Mouse (Mus musculus): Measurements from ENCODE around the gene Pvr.

The Pvr gene

DNA sequence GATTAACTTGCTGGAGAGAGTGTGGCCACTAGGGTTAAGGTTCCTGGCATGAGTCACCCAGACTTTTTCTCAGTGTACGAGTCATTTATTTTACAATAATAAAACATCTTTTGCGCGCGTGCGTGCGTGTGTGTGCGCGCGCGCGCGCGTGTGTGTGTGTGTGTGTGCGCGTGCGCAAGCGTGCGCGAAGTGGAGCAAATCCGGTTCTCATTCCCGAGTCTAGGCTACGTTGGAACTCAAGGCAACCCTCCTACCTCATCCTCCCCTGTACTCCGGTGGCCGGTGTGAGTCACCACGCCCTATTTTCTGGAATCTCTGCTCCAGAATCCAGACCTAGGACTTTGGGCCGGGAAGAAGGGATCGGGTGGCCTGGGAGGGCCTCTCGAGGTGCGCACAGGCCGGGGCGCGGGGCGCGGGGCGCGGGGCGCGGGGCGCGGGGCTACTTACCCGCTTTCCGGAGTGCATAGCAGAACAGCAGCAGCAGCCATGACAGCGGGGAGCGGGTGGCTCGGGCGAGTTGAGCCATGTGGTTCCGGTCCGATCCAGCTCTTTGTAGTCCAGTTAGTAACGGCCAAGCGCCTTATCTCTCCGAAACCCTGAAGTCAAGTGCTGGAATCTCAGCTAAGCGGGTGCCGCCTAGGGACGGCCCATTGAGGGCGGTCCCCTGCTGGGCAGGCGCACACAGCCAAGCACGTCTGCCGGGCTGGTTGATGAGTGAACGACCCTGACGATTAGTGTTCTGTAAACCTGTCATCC lies at the start of gene Pvr:
Gene Pvr, minus strand, starts transcription at position 655 of the 756 bp plus-strand sequence.
- in situ Hi-C loops (cut with MboI) = no loop called here

DNA sequence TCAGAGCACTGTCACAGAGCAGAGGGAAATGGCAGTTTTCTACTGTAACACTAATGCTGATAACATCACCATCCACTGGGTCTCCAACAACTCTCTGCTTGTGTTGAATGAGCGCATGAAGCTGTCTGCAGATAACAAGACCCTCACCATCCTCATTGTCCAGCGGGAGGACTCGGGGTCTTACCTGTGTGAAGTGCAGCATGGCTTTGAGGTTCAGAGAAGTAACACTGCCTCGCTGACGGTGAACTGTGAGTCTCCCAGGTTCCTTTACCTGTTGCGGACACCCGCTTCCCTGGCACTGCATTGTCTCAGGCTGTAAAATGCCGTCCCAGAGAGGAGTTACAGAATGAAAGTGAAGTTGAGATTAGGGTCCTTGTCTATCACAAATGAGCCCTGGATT lies 49.2 kb upstream of the Pvr start:
- in situ Hi-C loops (cut with MboI) = no loop called here

DNA sequence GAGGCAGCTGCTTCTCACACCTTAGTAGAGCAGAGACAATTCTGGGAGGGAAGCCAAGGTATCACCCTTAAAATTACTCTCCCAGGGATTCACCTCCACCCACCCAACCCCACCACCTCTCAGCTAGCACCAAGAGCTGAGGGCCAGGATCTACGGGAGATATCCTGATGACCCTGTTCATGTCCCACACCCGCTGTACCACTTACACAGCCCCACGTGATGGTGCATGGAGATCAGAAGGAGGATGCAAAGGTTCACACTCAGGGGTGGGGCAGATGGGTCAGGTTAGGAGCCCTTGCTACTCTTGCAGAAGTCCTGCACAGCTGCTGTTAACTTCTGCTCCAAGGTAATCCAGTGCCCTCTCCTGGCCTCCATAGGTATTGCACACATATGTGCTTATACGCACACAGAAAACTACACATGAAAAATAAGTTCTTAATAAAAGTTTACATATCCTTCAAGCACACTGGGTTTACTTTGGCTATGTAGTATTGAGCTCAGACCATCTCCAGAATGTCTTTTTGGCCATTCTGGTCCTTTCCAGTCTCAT lies 48.7 kb upstream of the Pvr start:
- in situ Hi-C loops (cut with MboI) = no loop called here

DNA sequence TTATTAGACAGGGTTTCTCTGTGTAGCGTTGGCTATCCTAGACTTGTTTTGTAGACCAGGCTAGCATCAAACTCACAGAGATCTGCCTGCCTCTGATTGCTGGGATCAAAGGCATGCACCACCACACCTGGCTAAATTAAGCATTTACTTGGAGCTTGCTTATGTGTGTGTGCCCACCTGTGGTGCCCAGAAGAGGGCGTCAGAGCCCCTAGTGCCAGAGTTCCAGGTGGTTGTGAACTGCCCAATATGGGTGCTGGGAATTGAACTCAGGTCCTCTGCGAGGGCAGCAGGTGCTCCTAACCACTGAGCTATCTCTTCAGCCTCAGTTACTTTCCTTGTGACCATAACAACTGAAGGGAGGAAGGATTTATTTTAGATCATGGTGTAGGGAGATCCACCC lies 48.1 kb upstream of the Pvr start:
- in situ Hi-C loops (cut with MboI) = no loop called here

DNA sequence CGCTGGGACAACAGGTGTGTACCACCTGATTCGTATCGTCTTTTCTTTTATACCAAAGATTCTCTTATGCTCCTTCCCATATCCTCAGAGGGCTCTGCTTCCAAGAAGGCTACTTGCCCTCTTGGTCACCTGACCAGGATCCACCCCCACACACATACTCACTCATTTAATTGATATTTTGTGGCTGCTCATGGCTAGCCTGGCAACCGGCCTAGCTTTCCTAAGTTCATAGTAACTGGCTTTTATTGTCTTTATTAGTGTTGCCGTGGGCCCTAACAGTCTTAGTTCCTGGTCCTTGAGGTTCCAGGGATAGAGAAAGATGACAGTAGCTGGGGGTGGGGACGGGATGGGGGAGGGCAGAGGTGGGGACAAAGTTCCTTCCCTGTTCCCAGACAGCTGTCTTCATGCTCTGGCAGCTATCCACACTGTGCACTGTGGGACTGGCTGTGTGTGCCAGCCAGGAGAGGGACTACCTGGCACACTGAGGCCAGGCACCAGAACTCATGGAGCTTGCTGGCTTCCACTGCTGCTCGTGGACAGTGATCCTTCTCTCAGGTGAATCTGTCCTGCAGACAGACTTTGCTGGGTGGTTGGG lies 44.1 kb upstream of the Pvr start, which contains the start of gene Ceacam20:
Gene Ceacam20, plus strand, starts transcription at position 428 of the 595 bp plus-strand sequence.
- in situ Hi-C loops (cut with MboI) = loop anchor here (5.0 kb wide), 1 partner anchor 53 kb away; no protein-coding TSS in a partner anchor

DNA sequence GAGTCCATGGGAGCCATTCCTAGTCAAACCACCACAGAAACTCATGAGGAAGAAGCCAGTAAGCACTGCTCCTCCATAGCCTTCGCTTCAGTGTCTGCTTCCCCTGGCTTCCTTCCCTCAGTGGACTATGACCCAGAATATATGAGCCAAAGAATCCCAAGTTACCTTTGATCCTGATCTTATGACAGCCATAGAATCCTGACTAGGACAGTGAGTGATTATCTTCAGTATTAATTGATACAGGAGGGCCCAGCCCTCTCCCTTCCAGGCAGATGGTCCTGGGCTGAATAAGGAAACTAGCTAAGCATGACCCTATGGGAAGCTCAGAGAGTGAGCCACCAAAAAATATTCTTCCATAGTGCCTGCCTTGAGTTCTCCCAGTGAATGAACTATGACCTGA lies 41.5 kb upstream of the Pvr start:
- in situ Hi-C loops (cut with MboI) = loop anchor here (5.0 kb wide), 1 partner anchor 50 kb away; no protein-coding TSS in a partner anchor

DNA sequence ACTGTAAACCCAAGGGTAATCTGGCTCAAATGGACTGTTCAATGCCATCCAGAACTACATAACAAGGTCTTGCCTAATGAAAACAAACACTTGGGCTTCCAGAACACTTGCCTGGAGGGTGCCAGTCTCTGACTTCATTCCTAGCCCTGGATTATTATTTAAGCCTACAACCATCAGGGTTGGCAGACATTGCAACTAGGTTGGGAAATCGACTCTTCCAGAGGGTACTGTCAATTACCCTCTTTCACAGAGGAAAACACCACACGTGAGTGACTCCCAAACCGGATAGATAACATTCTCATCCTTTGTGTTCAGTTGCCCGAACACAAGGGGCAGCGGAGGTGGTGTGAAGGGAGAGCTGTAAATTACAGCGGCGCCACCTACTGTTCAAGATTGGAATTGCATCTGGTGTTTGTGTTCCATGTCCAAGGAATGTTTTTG lies 35.4 kb upstream of the Pvr start:
- in situ Hi-C loops (cut with MboI) = no loop called here

DNA sequence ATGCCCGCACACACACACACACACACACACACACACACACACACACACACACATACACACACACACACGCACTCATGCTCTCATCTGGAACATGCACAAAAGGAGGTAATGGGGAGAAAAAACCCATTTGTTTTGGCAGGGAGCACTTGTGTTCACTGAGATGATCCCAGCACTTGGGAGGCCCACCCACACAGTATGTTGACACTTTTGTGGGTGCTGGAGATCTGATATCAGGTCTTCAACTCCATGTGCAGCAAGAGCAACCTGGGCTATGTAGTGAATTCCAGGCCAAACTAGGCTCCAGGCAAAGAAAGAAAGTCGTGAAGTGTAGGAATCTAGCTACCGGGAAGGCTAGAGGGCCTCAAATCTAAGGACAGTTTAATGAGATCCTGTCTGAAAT lies 34.9 kb upstream of the Pvr start:
- in situ Hi-C loops (cut with MboI) = no loop called here

DNA sequence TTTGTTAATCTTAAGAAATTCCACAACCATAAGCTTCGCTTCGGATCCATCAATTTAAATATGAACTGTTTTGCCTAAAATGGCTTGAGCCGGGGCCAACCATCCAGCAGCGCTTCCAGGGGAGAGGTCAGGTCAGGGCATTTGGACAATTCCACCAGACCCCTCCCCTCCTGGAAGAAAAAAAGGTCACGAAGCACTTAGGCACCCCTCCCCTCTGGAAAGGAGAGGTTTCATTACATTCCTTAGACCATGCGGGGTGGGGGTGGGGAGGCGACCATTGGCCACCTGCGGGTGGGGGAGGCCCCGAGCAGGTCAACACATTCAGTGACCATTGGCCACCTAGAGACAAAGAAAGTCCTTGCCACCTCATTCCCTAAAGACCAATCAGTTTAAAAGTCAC lies 32.1 kb upstream of the Pvr start:
- in situ Hi-C loops (cut with MboI) = no loop called here

DNA sequence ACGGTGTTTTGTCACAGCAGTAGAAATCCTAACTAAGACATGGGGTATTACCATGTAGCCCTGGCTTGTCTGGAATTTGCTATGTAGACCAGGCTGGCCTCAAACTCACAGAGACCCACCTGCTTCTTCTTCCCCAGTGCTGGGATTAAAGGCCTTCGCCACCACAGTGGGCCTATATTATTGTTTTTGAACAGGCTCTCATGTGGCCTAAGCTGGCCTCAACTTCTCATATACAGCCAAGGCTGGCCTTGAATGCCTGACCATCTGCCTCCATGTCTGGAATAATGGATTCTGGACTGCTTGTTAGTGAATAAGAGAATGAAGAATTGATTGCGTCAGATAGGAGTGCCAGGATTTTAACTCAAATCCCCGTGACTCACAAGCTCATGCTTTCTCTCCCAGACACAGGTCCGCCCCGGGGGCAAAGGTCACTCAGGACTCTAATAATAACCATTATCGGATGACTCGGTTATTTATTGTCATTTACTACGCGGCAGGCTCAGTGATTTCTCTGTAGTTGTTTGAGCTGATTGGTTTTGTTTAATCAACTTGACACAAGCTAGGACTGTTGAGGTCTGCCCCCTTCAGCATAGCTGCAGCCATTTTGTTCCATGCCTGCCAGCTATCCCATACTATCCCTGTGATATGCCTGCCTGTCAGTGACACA lies 31.5 kb upstream of the Pvr start:
- in situ Hi-C loops (cut with MboI) = no loop called here

DNA sequence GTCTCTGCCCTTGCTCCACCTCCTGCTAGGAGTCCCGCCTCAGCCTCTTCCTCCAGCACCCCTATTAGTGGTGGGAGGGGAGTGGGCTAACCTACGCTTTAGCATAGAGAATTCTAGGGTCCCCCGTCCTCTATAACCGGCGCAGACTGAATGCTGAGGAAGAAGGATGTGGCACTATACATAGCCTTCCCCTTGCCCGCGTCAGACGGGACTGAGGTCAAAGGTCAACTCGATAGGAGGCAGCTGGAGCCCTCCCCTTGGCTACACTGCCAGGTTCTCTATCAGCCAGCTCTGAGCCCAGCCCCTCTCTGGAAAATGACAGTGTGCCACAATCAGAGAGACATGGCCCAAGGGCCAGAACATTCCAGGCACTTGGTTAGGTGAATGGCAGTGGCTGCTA lies 29.6 kb upstream of the Pvr start, which contains the start of gene Igsf23:
Gene Igsf23, minus strand, starts transcription at position 168 of the 400 bp plus-strand sequence.
- in situ Hi-C loops (cut with MboI) = no loop called here

DNA sequence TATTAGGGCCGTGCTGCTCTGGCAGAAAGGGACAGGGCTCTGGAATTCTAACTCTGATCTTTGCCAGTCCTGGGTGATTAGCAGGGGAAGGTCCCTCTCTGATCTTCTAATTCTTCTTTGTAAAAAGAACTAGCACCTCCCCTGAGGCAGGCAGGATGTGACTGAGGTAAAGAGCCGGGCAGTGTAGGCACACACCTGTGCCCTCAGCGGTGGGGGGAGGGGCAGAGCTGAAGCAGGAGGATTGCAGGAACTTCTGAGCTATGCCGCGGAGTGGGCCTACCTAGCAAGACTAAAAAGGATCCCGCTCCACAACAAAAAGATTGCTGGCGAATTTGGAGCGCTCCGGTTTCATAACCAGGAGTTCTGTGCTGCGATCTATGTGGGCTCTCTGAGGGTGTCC lies 29.0 kb upstream of the Pvr start:
- in situ Hi-C loops (cut with MboI) = no loop called here

DNA sequence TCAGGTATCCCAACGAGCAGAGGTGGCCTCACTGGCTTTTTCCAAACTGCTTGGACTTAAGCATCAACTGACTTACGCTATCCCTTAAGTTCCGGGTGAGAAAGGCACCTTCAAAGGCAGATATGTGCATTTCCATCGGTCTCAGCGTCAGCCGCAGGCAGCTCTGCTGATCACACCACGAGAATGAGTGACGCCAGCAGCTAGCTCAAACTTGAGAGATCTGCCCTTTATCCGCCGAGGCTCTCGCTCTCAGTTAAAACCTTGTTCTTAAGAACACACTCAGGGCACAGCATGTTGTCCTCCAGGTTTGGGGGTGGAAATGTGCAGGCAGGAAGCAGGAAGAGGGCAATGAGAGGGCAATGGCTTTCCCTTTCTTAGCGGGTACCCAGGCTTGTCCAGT lies 28.0 kb upstream of the Pvr start:
- in situ Hi-C loops (cut with MboI) = no loop called here

DNA sequence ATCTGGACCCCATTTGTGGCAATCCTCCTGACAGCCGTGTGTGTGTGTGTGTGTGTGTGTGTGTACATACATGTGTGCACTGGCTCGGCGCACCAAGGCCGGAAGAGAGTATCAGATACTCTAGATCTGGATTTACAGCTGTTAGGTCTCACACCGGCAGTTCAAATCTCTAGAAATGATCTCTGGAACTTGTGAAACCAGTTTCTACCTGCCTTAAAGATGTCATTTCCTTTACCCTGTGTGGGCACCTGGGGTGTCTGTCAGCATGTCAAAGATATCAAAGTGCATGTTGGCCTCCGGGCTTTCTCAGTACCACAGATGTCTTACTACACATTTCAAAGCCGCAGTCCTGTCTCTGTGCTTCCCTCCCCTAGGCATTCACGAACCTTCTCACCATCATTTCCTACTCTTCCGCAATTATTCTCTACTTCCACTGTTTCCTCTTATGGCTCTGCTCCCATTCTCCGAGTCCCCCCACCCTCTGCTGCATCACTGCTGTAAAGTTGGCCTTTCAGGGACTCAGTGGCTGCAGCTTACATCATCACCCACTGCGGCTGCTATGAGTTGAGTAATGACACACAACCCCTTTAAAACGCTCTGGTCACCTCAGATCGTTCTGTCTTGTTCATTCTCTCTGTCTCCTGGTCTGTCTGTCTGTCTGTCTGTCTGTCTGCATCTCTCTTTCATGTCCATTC lies 25.0 kb upstream of the Pvr start:
- in situ Hi-C loops (cut with MboI) = no loop called here

DNA sequence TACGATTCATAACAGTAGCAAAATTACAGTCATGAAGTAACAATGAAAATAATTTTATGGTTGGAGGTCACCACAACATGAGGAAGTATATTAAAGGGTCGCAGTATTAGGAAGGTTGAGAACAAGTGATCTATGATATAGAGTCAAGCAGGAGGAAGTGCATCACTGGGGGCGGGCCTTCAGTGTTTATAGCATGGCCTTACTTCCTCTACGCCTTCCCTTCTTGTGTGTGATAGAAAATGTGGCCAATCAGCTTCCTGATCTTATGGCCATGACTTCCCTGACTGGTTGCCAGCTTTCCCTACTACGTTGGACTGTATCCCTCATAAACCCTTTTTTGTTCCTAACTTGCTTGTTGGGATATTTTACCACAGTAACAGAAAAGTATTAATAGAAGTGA lies 24.2 kb upstream of the Pvr start:
- in situ Hi-C loops (cut with MboI) = no loop called here

DNA sequence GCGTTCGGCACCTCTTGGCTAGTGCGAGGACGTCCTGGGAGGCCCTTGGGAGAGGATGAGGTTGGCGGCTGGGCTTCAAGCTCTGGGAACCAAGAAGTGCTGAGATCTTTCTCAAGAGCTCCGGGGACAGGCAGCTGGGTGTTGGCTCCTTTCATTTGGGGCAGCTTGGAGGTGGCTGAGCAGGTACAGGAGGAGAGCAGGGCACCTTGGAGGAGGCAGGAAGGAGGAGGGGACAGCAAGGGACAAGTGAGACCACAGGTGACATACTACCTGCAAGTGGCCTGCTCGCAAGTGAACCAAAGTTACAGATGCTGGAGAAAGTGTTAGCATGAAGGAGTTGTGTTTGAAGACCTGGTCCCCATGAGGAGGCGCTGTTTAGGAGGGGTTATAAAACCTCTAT lies 23.7 kb upstream of the Pvr start:
- in situ Hi-C loops (cut with MboI) = no loop called here

DNA sequence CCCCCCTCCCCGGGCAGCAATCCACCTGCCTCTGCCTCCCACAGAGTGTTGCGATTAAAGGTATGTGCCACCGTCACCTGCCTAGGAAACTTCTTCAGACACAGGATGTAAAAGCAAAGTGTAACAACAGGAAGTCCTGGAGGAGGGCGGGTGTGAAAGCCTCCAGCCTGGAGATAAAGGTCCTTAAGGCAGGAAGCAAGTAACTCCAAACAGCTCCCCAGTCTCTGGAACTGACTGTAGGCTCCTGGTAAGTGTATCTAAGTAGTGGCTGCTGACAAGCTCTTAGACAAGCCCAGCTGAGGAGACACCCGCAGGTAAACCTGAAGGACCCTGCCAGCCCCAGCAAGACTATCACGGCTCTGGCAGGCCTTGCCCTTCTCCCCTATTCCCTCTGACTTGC lies 19.3 kb upstream of the Pvr start:
- in situ Hi-C loops (cut with MboI) = no loop called here

DNA sequence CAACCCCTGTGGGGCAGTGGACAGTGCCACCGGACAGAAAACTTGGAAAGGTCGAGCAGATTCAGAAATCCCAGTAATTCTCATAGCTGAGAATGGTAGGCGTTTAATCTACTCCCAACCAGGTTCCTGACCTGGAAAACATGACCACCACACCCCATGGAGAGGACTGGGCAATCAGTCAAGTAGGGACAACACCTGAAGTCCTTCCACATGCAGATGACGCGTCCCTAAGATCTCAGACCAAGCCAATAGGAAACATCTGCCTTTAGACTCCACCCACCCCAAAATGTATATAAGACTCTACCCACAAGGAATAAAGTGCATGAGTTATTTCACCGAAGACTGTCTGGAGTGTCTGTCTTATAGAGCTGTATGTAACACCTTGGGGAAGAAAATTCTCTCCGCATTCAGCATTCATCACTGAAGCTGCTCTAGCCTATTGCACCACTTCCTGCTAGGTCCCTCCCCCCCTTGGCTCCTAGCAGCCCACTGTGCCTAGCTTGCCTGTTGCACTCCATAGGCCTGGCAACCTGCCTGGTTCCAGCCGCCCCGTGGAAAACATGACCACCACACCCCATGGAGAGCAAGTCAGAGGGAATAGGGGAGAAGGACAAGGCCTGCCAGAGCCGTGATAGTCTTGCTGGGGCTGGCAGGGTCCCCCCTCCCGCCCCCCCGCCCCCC lies 18.7 kb upstream of the Pvr start:
- in situ Hi-C loops (cut with MboI) = no loop called here

DNA sequence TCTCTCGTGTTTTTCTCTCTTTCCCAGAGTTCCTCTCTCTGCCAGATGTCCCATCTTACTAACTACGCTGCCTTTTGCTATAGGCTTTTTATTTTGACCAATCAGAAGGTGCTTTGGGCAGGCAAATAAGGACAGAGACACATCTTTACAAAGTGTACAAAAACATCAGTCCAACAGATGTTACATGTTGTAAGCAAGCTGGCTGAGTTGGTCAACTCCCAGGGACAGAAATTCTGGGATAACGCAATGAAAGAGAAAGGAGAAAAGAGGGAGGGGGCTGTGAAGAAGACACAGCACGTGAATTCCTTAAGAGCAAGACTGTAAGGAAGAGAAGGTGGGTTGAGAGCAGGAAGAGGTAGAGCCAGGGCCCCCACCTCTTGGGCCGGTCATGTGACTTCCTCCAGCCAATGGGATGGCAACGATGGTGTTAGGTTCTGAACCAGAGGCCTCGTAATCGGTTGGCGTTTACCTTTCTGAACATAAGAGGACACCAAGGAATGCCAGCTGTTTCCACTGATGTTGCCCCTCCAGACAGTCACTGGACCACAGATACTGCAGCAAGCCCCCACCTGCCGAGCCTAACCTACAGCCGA lies 16.4 kb upstream of the Pvr start:
- in situ Hi-C loops (cut with MboI) = no loop called here

DNA sequence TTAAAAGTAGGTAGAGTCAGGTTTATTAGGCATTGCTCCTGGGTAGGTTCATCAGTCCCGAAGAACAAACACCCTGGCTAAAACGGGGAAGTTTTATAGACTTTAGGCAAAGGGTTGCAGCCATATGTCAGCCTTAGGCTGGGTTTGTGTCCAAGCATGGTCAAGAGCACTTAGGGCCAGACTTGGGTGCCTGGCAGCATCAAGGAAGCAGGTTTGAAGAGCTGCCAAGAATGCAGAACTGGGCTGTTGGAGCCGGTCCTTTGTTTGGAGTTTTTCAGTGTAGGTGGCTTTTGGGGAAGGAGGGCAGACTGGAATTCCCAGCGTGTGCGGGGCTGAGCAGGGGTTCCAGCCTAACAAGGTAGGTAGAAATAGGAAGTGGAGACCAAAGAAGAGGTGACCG lies 15.0 kb upstream of the Pvr start:
- in situ Hi-C loops (cut with MboI) = no loop called here

DNA sequence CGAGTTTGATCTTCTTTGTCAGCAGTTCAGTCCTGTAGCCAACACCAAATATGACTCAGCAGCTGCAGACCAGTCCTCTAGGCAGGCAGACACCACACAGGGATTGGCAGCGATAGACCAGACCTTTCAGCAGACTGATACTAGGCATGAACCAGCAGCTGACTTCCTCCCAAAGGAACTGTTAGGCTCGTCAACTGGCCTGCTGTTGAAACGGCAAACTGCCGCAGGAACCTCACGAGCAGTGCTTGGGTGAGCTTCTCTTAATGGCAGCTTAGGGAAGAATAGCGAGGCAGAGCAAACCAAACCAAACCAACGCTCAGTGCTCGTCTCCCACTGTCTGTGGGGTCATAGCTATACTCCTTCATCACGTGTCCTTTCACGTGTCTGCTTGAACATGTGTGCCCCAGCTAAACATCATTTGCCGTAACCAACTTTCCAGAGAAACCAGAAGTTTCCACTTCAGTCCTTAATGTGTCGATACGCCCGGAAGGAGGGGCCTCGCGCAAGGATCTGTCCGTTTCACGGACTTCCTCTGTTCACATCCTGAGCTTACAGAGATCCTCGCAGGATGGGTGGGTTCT lies 14.3 kb upstream of the Pvr start:
- in situ Hi-C loops (cut with MboI) = no loop called here
